Mouse (Mus musculus) forebrain, postnatal 0 days (tissue): ENCODE measurements around the gene Cep128. TPM values are rescaled to one million over a fixed set of nuclear protein-coding genes. Genes with fewer than 3 reads are reported as not detected.

ENCODE experiments used
- ATAC-seq: fragments of 200-750 bp; cut with Nextera tagmentation; 2 replicates; pipeline ENCODE4 v1.8.0; 2017; ENCODE audit warnings: mild to moderate bottlenecking, moderate library complexity
- DNase-seq: peaks from one replicate; pipeline ENCODE4 v3.0.0-alpha.2; 2015
- H3K27ac ChIP-seq: fragments of 300-500 bp; sonication (generic); 2 replicates; pipeline ENCODE4 v1.5.1; 2014; ENCODE audit warnings: low read depth, mild to moderate bottlenecking, antibody characterized with exemption, low read length, moderate library complexity, mixed read lengths
- H3K27me3 ChIP-seq: fragments of 300-500 bp; sonication (generic); 2 replicates; pipeline ENCODE4 v1.6.1; 2014; ENCODE audit warnings: mild to moderate bottlenecking, low read length, mixed read lengths; ENCODE audit not compliant: insufficient read depth
- H3K36me3 ChIP-seq: fragments of 300-500 bp; sonication (generic); 2 replicates; pipeline ENCODE4 v1.6.1; 2014; ENCODE audit warnings: mild to moderate bottlenecking, moderate library complexity; ENCODE audit not compliant: insufficient read depth
- H3K4me1 ChIP-seq: fragments of 300-500 bp; sonication (generic); 2 replicates; pipeline ENCODE4 v1.6.1; 2014; ENCODE audit warnings: antibody characterized with exemption; ENCODE audit not compliant: insufficient read depth
- H3K4me2 ChIP-seq: fragments of 300-500 bp; sonication (generic); 2 replicates; pipeline ENCODE4 v1.6.1; 2014; ENCODE audit warnings: low read depth, mild to moderate bottlenecking, moderate library complexity
- H3K4me3 ChIP-seq: fragments of 300-500 bp; sonication (generic); 2 replicates; pipeline ENCODE4 v1.5.1; 2014; ENCODE audit warnings: low read depth, low read length, mixed read lengths
- H3K9ac ChIP-seq: fragments of 300-500 bp; sonication (generic); 2 replicates; pipeline ENCODE4 v1.6.1; 2014; ENCODE audit warnings: mild to moderate bottlenecking
- H3K9me3 ChIP-seq: fragments of 300-500 bp; sonication (generic); 2 replicates; pipeline ENCODE4 v1.6.1; 2016; ENCODE audit warnings: low read length
- CTCF ChIP-seq: sonication (generic); IDR thresholded peaks from 2 replicates; pipeline ENCODE4 v1.5.1; 2016; ENCODE audit warnings: antibody characterized with exemption, control low read depth, low read depth
- WGBS: fragments of 180-500 bp; shearing (Covaris S2); extraction: QIAGEN DNeasy Blood & Tissue Kit; methylation state at CpG from one replicate; pipeline ENCODE4 v1.1.7; 2014; 5-methylcytosine and 5-hydroxymethylcytosine counted together
- polyA plus RNA-seq: library from polyadenylated mRNA; unstranded; fragments of >200 nt; fragmentation: Nextera tagmentation; extraction: Ambion mirVana; gene quantifications from 2 replicates; pipeline ENCODE4 v1.2.1, GENCODE M21; 2015
- total RNA-seq: library from RNA; depleted of rRNA; stranded (reverse); fragments of >200 nt; gene quantifications from 2 replicates; pipeline ENCODE4 v1.2.3, GENCODE M21; 2014

Gene Cep128
- total and polyA plus RNA-seq, 2 experiments from 2014 or later: 3.0 to 8.4 TPM

DNA sequence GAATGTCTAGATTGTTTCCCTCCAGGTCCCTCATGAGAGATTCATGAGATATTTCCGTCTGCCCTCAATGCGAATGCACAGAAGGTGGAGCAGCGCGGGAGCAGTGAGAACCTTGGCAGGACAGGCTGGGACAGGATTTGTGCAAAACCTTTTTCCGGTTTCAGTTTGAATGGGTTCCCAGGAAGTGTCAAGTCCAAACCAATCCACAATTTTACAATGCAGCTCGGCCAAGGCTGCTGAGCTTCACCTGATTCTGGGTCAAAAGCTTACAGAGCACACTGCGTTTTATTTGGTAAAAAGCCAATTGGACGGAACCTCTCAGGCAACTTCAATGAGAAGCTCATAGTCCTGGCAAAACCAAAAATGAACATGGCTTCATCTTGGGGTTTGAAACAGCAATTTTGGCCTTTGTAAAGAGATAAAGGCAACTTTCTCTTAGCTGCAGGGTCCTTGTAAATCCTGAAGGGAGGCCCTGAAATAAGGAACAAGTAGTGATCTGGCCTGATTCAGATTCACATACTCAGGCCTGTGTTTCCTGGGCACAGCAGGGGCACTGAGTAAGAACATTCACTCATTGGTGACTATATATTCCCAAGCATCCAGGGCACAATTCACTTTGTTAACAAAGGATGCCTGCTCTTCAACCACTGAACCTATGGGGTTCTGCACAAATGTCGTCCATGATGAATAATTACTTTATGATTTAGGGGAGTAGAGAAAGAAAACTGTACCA lies 333.4 kb downstream of the Cep128 start:
- Histone ChIP-seq H3K9ac (no peak overlapping the region), H3K4me2 (no peak overlapping the region), H3K27ac (no peak overlapping the region), H3K27me3 (no peaks in the 10 kb centered on the region), H3K4me1 (no peaks in the 10 kb centered on the region), H3K4me3 (no peak overlapping the region), H3K9me3 (no peaks in the 10 kb centered on the region), H3K36me3 (no peaks in the 10 kb centered on the region)
- 61% methylated on average over 9 of the region's 9 CpGs for WGBS
- no peak for TF ChIP-seq CTCF
- peak; percentile 56 for ATAC-seq
- DNase-seq: peak; percentile 19

DNA sequence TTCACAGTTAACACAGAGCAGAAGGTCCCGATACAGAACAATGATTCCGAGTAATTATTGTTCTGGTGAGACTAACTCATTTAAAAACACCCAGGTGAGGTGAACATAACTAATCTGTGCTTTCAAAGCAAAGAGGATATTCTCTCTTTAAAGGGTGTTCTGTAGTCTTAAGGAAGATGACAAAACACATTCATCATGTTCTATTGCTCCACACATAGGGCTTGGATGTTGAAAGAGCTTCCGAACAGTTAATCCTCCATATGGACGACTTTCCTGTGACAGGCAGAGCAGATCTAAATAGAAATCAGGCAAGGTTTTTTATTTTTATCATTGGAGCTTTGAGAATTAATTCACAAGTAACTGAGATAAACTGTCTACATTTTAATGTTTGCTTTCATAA lies 342.8 kb downstream of the Cep128 start:
- ATAC-seq (no peak), DNase-seq (no peak)
- no peaks in the 10 kb centered on the region for H3K9me3 ChIP-seq
- no peaks in the 10 kb centered on the region for H3K36me3 ChIP-seq
- H3K4me3 ChIP-seq: no peak overlapping the region
- H3K9ac ChIP-seq: no peak overlapping the region
- TF ChIP-seq CTCF: no peak
- H3K27me3 ChIP-seq: no peaks in the 10 kb centered on the region
- no peaks in the 10 kb centered on the region for H3K4me1 ChIP-seq
- WGBS: 66% methylated on average over 4 of the region's 4 CpGs
- H3K4me2 ChIP-seq: no peak overlapping the region
- no peak overlapping the region for H3K27ac ChIP-seq

DNA sequence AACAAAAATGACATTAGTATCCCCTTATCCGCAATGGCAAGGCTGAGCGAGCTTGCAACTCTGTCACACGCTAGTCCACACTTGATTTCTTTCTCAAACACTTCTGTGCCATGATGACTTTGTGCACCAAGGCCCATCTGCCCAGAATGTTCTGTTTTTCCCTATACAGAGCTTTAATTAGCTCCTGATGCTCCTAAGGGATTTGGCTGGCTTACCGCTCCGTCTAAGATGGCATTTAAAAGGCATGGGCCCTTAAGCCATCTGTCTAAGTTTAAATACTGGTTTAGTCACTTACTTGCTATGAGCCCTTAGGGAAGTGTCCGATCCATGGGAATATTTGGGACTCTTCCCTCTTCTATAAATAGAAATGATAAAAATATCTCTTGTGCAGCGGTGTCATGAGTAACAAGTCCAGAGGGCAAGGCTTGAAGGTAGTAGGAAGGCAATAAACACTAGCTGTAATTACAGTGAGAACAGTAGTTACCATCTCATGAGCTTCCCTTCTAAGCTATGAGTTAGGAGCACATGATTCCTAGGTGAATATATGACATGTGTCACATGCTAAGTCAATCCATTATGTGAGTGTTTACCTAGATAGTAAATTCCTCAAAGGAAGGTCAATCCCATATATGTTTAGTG lies 343.8 kb downstream of the Cep128 start:
- Histone ChIP-seq H3K9ac (no peak overlapping the region), H3K4me2 (no peak overlapping the region), H3K27ac (no peak overlapping the region), H3K27me3 (no peaks in the 10 kb centered on the region), H3K4me3 (no peak overlapping the region), H3K36me3 (no peaks in the 10 kb centered on the region), H3K4me1 (no peaks in the 10 kb centered on the region), H3K9me3 (no peaks in the 10 kb centered on the region)
- DNase-seq: peak; percentile 28
- WGBS: 59% methylated on average over 7 of the region's 7 CpGs
- peak; percentile 76 for ATAC-seq
- TF ChIP-seq CTCF: no peak

DNA sequence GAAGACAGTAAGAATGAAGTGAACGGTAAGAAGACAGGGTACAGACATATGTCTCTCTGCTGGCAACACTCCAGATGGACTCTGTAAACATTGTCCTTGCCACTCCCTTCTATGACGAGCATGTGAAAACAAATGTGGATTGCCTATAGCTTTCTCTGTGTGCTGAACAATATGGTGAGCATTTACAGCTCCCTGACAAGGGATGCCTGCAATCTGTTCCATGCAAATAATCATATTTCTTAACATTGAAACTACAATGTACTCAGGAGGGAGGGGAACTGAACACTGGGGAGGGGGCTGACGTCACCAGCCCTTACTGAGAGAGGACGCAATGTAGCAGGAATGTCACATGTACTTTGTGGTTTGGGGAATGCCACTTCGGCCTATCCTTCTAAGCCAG lies 355.1 kb downstream of the Cep128 start:
- peak; percentile 69 for ATAC-seq
- Histone ChIP-seq H3K9ac (no peak overlapping the region), H3K4me1 (no peaks in the 10 kb centered on the region), H3K4me3 (no peak overlapping the region), H3K9me3 (no peaks in the 10 kb centered on the region), H3K27me3 (no peaks in the 10 kb centered on the region), H3K27ac (no peak overlapping the region), H3K36me3 (no peaks in the 10 kb centered on the region), H3K4me2 (no peak overlapping the region)
- DNase-seq: no peak
- TF ChIP-seq CTCF: no peak
- WGBS: 63% methylated on average over 5 of the region's 5 CpGs

DNA sequence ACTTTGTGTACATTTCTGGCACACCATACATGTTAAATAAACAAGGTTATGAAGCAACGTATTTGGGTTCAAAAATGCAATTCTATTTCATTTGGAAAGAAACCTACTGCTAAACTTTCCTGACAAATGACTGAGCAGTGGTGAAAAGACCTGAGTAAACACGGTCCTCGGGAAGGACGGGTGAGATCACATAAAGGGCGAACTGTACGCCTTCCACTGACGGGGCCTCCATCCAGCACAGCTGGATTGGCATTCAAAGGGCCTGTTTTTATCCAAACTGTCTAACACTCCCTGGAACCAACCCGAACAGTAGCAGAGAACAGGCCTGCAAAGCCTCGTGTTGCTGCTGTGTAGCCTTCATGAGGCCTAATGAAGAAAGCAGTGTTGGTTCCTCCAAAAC lies 356.5 kb downstream of the Cep128 start:
- Histone ChIP-seq H3K4me2 (no peak overlapping the region), H3K27ac (no peak overlapping the region), H3K4me1 (no peaks in the 10 kb centered on the region), H3K9ac (no peak overlapping the region), H3K4me3 (no peak overlapping the region), H3K9me3 (no peaks in the 10 kb centered on the region), H3K36me3 (no peaks in the 10 kb centered on the region), H3K27me3 (no peaks in the 10 kb centered on the region)
- 77% methylated on average over 9 of the region's 9 CpGs for WGBS
- no peak for TF ChIP-seq CTCF
- ATAC-seq: no peak
- DNase-seq: no peak

DNA sequence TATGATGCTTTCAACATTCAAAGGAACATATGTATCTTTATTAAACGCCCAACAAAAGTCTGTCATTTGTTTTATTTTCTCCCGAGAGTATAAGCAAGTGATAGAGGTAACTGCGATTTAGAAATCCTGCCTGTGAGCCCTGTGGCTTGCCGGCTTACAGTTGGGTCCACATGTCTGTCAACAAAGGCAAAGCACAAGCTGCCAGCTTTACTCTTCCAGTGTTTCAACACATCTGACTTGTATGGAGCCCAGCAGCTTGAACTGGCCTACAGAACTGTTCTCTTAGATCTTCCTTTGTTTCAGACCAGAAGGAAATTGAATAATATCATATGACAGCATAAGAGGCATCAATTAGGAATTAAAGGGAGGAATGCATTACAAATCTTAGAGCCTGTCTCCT lies 357.1 kb downstream of the Cep128 start:
- 91% methylated on average over 4 of the region's 4 CpGs for WGBS
- Histone ChIP-seq H3K4me1 (no peaks in the 10 kb centered on the region), H3K9ac (no peak overlapping the region), H3K27ac (no peak overlapping the region), H3K27me3 (no peaks in the 10 kb centered on the region), H3K4me2 (no peak overlapping the region), H3K9me3 (no peaks in the 10 kb centered on the region), H3K4me3 (no peak overlapping the region), H3K36me3 (no peaks in the 10 kb centered on the region)
- ATAC-seq (no peak), DNase-seq (no peak)
- no peak for TF ChIP-seq CTCF

DNA sequence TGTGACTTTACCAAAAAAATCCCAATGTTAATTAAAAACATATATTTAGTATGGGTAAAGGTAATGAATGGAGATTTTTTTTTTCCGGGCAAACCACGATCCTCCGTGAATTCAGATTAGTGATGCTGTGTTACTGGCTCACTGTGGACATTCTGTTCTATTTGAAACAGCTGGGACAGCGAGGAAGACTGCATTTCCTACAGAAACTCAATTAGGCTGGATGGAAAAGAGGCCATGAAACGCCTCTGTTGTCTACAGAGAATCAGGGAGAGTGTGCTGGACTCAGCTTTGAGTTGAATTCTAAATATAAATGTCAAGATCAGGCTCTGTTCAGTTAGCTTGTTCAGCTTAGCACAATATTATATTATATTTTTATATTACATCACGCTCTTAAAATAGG lies 369.1 kb downstream of the Cep128 start:
- no peak for TF ChIP-seq CTCF
- WGBS: 75% methylated on average over 6 of the region's 6 CpGs
- no peak for ATAC-seq

More for the DNA sequence above, 369.1 kb downstream of the Cep128 start:
- no peak overlapping the region for H3K4me2 ChIP-seq
- H3K27me3 ChIP-seq: no peaks in the 10 kb centered on the region
- no peaks in the 10 kb centered on the region for H3K9me3 ChIP-seq
- H3K27ac ChIP-seq: no peak overlapping the region
- H3K36me3 ChIP-seq: no peaks in the 10 kb centered on the region
- DNase-seq: no peak
- no peaks in the 10 kb centered on the region for H3K4me1 ChIP-seq
- no peak overlapping the region for H3K9ac ChIP-seq
- H3K4me3 ChIP-seq: no peak overlapping the region
